Mouse (Mus musculus) lung, embryonic 14.5 days (tissue): ENCODE results near the gene Msh3. TPM values are rescaled to one million over a fixed set of nuclear protein-coding genes. Genes with fewer than 3 reads are reported as not detected.

Source experiments
- polyA plus RNA-seq: library from polyadenylated mRNA; unstranded; fragments of >200 nt; fragmentation: Nextera tagmentation; extraction: Ambion mirVana; gene quantifications from 2 replicates; pipeline ENCODE4 v1.2.1, GENCODE M21; 2014

Msh3 gene
- polyA plus RNA-seq, 1 experiment from 2014 or later: 27.6 TPM

Other genes starting within 250 kb of the Msh3 start
- 0.09 TPM in 1 of 2 replicates, not detected in the other for gene Rasgrf2, start 223.3 kb downstream of the Msh3 start, polyA plus RNA-seq
- 0.95 and 1.4 TPM in 2 replicates for gene Gm20379, start 49.0 kb downstream of the Msh3 start, polyA plus RNA-seq
- 19.2 and 21.6 TPM in 2 replicates for gene Dhfr, start 277 bp downstream of the Msh3 start, polyA plus RNA-seq
- 0.34 and 0.57 TPM in 2 replicates for gene Ankrd34b, start 70.9 kb upstream of the Msh3 start, polyA plus RNA-seq
- gene Fam151b, start 129.0 kb upstream of the Msh3 start, polyA plus RNA-seq: 0.37 TPM in 1 of 2 replicates, not detected in the other
- 11.9 and 13.6 TPM in 2 replicates for gene Zfyve16, start 175.9 kb upstream of the Msh3 start, polyA plus RNA-seq
- not detected in 2 replicates for gene Spz1, start 221.2 kb upstream of the Msh3 start, polyA plus RNA-seq